Mouse (Mus musculus) stomach, postnatal 0 days (tissue): ENCODE results near the gene Fam129b. TPM values are rescaled to one million over a fixed set of nuclear protein-coding genes. Genes with fewer than 3 reads are reported as not detected.

ENCODE experiments used
- ATAC-seq: fragments of 200-750 bp; cut with Nextera tagmentation; 2 replicates; pipeline ENCODE4 v1.8.0; 2017; ENCODE audit not compliant: low FRiP score, low TSS enrichment
- DNase-seq: peaks from one replicate; pipeline ENCODE4 v3.0.0-alpha.2; 2016; ENCODE audit warnings: low spot score
- H3K27ac ChIP-seq: fragments of 300-500 bp; sonication (generic); replicated peaks from 2 replicates; pipeline ENCODE4 v1.5.1; 2014; ENCODE audit warnings: mild to moderate bottlenecking, control low read depth
- H3K27me3 ChIP-seq: fragments of 300-500 bp; sonication (generic); 2 replicates; pipeline ENCODE4 v1.6.1; 2014; ENCODE audit warnings: low read length; ENCODE audit not compliant: control insufficient read depth, insufficient read depth
- H3K36me3 ChIP-seq: fragments of 300-500 bp; sonication (generic); 2 replicates; pipeline ENCODE4 v1.6.1; 2014; ENCODE audit warnings: low read length, mixed read lengths; ENCODE audit not compliant: control insufficient read depth, insufficient read depth
- H3K4me1 ChIP-seq: fragments of 300-500 bp; sonication (generic); replicated peaks from 2 replicates; pipeline ENCODE4 v1.6.1; 2014; ENCODE audit warnings: antibody characterized with exemption; ENCODE audit not compliant: control insufficient read depth, insufficient read depth
- H3K4me2 ChIP-seq: fragments of 300-500 bp; sonication (generic); replicated peaks from 2 replicates; pipeline ENCODE4 v1.6.1; 2014; ENCODE audit warnings: low read depth, mild to moderate bottlenecking, control low read depth, moderate library complexity
- H3K4me3 ChIP-seq: fragments of 300-500 bp; sonication (generic); 2 replicates; pipeline ENCODE4 v1.5.1; 2014; ENCODE audit warnings: low read depth, low read length, control low read depth
- H3K9ac ChIP-seq: fragments of 300-500 bp; sonication (generic); 2 replicates; pipeline ENCODE4 v1.6.1; 2014; ENCODE audit warnings: mild to moderate bottlenecking, low read length, control low read depth, mixed read lengths
- H3K9me3 ChIP-seq: fragments of 300-500 bp; sonication (generic); 2 replicates; pipeline ENCODE4 v1.6.1; 2016; ENCODE audit warnings: low read length; ENCODE audit not compliant: control insufficient read depth
- CTCF ChIP-seq: IDR thresholded peaks from 2 replicates; pipeline ENCODE4 v1.5.1; 2016; ENCODE audit warnings: antibody characterized with exemption, low read depth, mild to moderate bottlenecking, moderate library complexity
- EP300 ChIP-seq: optimal IDR thresholded peaks from 2 replicates; pipeline ENCODE3; 2016; ENCODE audit warnings: antibody characterized with exemption
- WGBS: fragments of 180-500 bp; shearing (Covaris S2); extraction: QIAGEN DNeasy Blood & Tissue Kit; methylation state at CpG from one replicate; pipeline ENCODE4 v1.1.7; 2014; 5-methylcytosine and 5-hydroxymethylcytosine counted together
- polyA plus RNA-seq: library from polyadenylated mRNA; unstranded; fragments of >200 nt; fragmentation: Nextera tagmentation; extraction: Ambion mirVana; gene quantifications from 2 replicates; pipeline ENCODE4 v1.2.1, GENCODE M21; 2015

The Fam129b gene
- polyA plus RNA-seq, 1 experiment from 2014 or later: 90.7 TPM

DNA sequence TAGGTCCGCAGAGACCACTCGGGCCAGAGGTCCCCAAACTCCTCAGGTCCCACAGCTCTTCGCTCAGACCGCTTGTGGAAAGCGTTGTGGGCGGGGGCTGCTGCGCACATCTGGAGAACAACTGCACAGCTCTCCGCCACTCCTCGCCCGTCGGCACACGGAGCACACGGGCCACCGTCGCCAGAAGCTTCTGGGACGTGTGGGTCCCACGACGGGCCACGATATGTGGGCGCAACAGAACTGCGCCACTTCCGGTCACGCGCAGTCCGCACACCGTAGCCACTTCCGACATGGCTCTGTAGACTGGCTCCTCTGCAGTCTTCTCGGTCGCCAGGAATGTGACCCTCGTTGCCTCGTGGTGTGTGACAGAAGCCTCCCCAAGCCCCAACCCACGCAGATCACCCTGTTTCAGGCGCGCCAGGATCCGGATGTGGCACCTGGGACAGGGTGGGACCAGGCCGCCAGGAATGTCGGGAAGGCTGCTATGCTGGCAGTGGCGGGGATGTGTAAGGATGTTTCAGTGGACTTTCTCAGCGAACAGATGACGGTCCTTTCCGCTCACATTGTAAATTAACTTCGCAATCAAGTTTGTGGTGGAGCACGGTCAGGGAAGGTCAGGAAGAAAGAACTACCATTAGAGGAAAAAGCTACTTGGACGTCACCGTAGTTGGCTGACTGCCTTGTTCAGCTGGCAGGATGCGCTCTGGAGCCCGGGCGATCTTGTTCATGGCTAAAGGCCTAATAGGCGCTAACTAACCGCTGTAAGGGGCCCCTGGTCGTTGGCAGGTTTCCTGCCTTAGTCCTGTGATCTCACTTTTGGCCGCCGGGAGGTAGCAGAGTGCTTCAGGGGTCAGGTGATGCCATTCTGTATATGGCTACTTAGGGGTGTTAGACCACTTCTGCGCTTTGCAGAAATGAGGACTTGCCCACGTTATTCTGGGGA is 91.0 kb downstream of the Fam129b start:
- Histone ChIP-seq H3K4me3 (peak overlapping the region; percentile 63), H3K4me2 (peak overlapping the region; percentile 84), H3K4me1 (no peaks in the 10 kb centered on the region; the same call in 1 of the 2 replicates), H3K36me3 (peaks cover 11% of the 10 kb centered on the region), H3K27ac (peak overlapping the region; percentile 99), H3K9ac (peak overlapping the region; percentile 83), H3K27me3 (no peaks in the 10 kb centered on the region), H3K9me3 (no peaks in the 10 kb centered on the region)
- ATAC-seq (peak; percentile 92), DNase-seq (peak; percentile 89)
- WGBS: under 1% methylated on average over 53 of the region's 55 CpGs
- TF ChIP-seq EP300 (no peak), CTCF (peak; percentile 78)

DNA sequence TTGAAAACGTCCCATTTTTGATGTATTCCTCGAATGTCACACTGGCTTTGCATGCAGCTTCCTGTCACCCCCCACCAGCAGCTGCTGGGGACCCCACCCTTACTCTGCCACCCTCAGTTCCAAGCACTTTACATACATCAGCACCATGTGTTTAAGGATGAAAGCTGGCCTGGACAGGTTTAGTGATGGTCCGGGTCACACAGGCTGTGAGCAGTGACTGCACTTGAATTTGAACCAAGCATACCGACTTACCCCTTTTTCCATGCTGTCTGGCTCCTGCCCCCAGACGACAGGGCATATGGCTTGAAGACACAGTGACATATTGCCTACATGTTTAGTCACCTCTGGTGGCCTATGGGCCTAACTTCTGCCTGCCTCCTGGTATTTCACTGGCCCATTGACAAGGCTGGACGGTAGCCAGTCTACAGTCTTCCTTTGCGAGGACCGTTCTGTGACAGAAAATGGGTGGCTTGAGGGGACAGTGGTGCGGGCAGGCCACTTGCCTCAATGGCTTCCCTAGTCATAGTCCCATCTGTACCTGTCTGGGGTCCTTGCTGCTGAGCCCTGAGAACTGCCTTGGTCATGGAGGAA is 92.2 kb downstream of the Fam129b start:
- Histone ChIP-seq H3K4me3 (0 out of 2 replicates have a peak overlapping the region, but pooled peaks have one; percentile 63), H3K27ac (peak overlapping the region; percentile 99; the same call in 1 of the 2 replicates), H3K4me2 (peak overlapping the region; percentile 84; the same call in 1 of the 2 replicates), H3K4me1 (no peaks in the 10 kb centered on the region), H3K9me3 (no peaks in the 10 kb centered on the region), H3K27me3 (no peaks in the 10 kb centered on the region), H3K9ac (peak overlapping the region; percentile 83), H3K36me3 (peaks cover 9% of the 10 kb centered on the region)
- TF ChIP-seq CTCF (no peak), EP300 (no peak)
- 80% methylated on average over 9 of the region's 9 CpGs for WGBS
- no peak for DNase-seq
- no peak for ATAC-seq

DNA sequence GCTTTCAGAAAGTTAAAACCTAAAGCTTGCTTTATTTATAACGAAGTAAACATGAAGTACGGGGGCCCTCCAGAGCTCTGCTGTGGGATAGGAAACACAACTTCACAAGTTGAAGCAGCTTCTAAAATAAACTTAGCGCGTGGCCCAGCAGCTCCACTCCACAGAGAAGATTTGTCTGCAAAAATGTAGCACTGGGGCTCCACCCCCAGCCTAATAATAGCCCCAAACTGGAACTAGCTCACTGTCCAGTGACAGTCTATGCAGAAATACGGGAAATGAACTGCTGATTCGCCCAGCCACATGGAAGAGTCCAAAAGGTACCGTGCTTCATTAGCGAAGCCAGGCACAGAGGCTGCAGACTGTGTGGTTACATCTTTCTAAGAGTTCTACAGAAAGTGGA is 93.4 kb downstream of the Fam129b start:
- 67% methylated on average over 8 of the region's 8 CpGs for WGBS
- no peak overlapping the region for H3K4me2 ChIP-seq
- TF ChIP-seq EP300 (no peak), CTCF (no peak)
- no peak for ATAC-seq
- DNase-seq: no peak
- H3K9me3 ChIP-seq: no peaks in the 10 kb centered on the region
- H3K36me3 ChIP-seq: peaks cover 6% of the 10 kb centered on the region
- H3K27ac ChIP-seq: no peak overlapping the region
- no peak overlapping the region for H3K4me3 ChIP-seq
- H3K9ac ChIP-seq: no peak overlapping the region
- H3K27me3 ChIP-seq: no peaks in the 10 kb centered on the region
- H3K4me1 ChIP-seq: no peaks in the 10 kb centered on the region

DNA sequence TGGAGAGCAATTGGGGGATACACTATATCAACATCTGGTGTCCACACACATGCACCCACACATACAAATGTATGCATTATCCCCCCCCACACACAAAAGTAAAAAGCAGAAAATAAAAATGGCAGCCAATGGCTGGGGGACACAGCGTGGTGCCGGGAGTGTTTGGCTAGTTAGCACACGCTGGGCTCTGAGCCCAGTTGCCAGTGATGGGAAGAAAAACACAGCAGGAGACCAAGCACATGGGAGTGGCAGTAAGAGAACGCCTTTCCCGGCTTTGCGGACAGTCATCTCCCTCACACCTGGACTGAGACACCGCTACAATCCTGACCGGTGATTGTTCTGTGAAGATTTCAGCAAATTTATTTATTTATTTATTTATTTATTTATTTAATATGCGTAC is 95.3 kb downstream of the Fam129b start:
- 62% methylated on average over 9 of the region's 9 CpGs for WGBS
- H3K9me3 ChIP-seq: no peaks in the 10 kb centered on the region
- H3K4me1 ChIP-seq: no peaks in the 10 kb centered on the region
- H3K9ac ChIP-seq: no peak overlapping the region
- no peak for TF ChIP-seq CTCF
- TF ChIP-seq EP300: no peak
- DNase-seq (no peak), ATAC-seq (no peak)
- no peak overlapping the region for H3K27ac ChIP-seq
- no peak overlapping the region for H3K4me3 ChIP-seq
- H3K27me3 ChIP-seq: no peaks in the 10 kb centered on the region
- H3K36me3 ChIP-seq: no peaks in the 10 kb centered on the region; the same call in 1 of the 2 replicates
- no peak overlapping the region for H3K4me2 ChIP-seq

DNA sequence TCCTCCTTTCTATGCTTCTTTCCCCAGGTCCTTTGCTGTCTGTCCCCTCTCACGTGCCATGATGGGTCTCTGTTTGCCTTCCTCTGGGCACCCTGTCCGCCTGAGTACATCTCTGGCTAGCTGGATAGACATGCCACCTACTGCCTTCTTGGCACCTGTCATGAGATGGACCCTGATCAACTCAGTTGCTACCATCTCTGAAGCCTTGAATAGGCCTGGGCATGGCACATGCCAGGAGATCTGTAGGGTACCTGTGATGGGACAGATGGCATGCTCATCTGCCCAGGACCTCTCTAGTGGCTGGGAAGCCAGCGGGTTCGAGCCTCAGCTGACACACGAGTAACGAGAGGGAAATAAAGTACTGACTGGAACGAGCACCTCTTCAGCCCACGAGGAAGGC is 98.3 kb downstream of the Fam129b start:
- H3K4me1 ChIP-seq: no peaks in the 10 kb centered on the region
- no peak overlapping the region for H3K4me2 ChIP-seq
- no peaks in the 10 kb centered on the region; the same call in 1 of the 2 replicates for H3K36me3 ChIP-seq
- no peaks in the 10 kb centered on the region for H3K9me3 ChIP-seq
- H3K27me3 ChIP-seq: no peaks in the 10 kb centered on the region
- no peak overlapping the region for H3K9ac ChIP-seq
- 91% methylated on average over 8 of the region's 8 CpGs for WGBS
- TF ChIP-seq EP300: no peak
- TF ChIP-seq CTCF: no peak
- no peak for ATAC-seq
- no peak for DNase-seq
- no peak overlapping the region for H3K4me3 ChIP-seq
- H3K27ac ChIP-seq: no peak overlapping the region

Other genes with a start within 250 kb of the Fam129b start
- gene Eng, start 229.5 kb upstream of the Fam129b start, polyA plus RNA-seq: 23.0 and 23.3 TPM in 2 replicates
- 15.1 and 17.3 TPM in 2 replicates for gene Fpgs, start 172.0 kb upstream of the Fam129b start, polyA plus RNA-seq
- 55.8 and 57.8 TPM in 2 replicates for gene Cdk9, start 163.0 kb upstream of the Fam129b start, polyA plus RNA-seq
- 7.7 and 8.4 TPM in 2 replicates for gene Sh2d3c, start 155.1 kb upstream of the Fam129b start, polyA plus RNA-seq
- gene 6330409D20Rik, start 135.1 kb upstream of the Fam129b start, polyA plus RNA-seq: not detected in 2 replicates
- 45.9 and 50.3 TPM in 2 replicates for gene Tor2a, start 118.9 kb upstream of the Fam129b start, polyA plus RNA-seq
- gene Ttc16, start 100.5 kb upstream of the Fam129b start, polyA plus RNA-seq: 0.05 and 0.06 TPM in 2 replicates
- 7.6 and 10.1 TPM in 2 replicates for gene Ptrh1, start 100.3 kb upstream of the Fam129b start, polyA plus RNA-seq
- 0.63 and 1.1 TPM in 2 replicates for gene Cfap157, start 91.7 kb upstream of the Fam129b start, polyA plus RNA-seq
- 9.3 and 9.5 TPM in 2 replicates for gene Stxbp1, start 28.9 kb upstream of the Fam129b start, polyA plus RNA-seq
- 141 and 157 TPM in 2 replicates for gene Rpl12, start 85.4 kb downstream of the Fam129b start, polyA plus RNA-seq
- 5.3 and 5.5 TPM in 2 replicates for gene Lrsam1, start 85.5 kb downstream of the Fam129b start, polyA plus RNA-seq
- gene Slc2a8, start 106.0 kb downstream of the Fam129b start, polyA plus RNA-seq: 12.1 and 12.8 TPM in 2 replicates